Mouse (Mus musculus) CH12F3 (cell line): ENCODE data around the gene Mpig6b.

Experiments
- in situ Hi-C: fragments of 300-500 bp; cut with MboI; formaldehyde crosslinking; loops from 2 replicates; pipeline ENCODE4 v1.14.3; 2020; ENCODE audit warnings: low sequenced_read_pairs

Mpig6b gene

DNA sequence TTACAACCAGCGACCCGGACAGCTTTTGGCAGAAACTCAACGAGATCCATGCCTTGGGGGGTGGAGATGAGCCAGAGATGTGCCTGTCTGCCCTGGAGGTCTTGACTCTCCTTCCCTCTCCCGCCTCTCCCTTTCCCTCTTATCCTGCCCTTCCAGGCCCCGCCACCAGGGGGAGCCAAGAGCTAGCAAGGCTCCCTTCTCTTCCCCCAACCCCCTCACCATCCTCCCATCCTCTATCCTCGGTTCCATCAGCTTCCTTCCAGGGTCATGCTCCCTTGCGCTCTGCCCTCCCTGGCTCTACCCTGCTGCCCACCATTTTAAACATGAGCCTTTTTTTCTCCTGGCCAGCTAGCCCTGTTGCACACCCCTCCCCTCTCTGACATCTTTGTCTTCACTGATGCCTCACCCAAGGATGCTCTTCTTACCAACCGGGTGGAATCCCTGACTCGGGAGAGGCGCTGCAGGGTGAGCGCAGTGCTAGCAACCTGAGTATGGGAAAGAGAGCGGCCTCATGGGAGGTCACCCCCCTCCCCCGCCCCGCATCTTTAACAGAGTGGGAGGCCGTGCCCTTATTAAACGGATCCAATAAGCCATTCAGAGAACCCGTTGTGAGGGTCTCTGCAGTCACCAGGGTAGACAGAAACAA, 44.7 kb downstream of the Mpig6b start:
- in situ Hi-C loops = no loop called here

DNA sequence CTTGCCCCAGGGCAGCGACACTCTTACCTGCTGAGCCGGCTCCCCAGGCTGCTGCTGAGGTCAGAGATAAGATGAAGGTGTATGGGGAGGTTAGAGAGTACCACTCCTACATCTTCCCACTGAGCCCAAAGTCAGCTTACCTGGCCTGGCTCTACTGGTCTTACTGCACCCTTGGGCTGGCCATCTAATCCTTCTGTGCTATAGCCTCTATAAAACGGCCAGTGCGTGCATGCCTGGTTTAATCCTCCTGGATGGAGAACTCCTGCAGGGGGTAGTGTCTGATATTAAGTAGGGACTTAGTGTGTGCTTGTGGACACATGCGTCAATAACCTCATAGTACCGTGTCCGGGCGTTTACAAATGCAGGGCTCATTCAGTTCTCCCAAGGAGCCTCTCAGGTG, 45.4 kb downstream of the Mpig6b start:
- in situ Hi-C loops = no loop called here

DNA sequence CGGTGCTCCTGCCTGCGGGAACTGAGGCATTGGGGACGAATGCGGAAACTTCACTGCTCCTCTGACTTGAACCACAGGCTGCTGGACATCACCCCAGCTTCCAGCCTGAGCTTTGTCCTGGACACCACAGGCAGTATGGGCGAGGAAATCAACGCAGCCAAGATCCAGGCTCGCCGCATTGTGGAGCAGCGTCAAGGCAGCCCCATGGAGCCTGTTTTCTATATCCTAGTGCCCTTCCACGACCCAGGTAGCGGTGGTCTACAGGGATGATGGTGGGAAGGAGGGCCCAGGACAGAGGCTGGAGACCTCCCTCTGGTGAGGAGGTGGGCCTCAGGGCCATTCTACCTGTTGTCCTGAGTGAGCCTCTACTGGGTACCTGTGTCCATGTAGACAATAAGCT, 46.1 kb downstream of the Mpig6b start:
- in situ Hi-C loops = no loop called here

DNA sequence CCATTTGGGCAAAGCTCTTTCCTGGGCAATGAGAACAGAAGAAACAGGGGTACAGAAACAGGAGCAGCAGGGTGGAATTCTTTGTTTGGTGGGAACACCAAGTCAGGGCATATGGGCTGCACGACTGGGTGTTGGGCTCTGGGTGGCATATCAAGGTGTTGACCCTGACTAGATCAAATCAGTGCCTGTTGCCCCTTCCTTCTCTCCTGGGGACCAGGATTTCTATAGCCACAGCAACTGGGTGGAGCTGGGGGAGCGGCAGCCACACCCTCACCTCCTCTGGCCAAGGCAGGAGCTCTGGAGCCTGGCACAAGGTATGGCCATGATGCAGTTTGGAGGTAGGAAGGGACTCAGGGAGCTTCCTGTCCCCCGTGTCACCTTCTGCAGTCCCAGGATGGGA, 47.8 kb downstream of the Mpig6b start:
- in situ Hi-C loops = no loop called here

DNA sequence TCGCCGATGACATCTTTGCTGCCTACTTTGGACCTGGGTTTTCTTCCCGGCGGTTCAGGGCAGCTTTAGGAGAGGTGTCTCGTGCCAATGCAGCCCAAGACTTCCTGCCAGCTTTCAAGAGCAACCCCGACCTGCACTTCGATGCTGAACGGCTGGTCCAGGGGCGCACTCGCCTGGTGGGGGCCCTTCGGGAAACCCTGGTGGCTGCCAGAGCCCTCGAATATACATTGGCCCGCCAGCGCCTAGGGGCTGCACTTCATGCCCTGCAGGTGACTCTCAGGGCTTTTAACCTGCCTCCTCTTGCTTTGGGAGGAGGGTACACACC, 48.3 kb downstream of the Mpig6b start:
- in situ Hi-C loops = no loop called here

DNA sequence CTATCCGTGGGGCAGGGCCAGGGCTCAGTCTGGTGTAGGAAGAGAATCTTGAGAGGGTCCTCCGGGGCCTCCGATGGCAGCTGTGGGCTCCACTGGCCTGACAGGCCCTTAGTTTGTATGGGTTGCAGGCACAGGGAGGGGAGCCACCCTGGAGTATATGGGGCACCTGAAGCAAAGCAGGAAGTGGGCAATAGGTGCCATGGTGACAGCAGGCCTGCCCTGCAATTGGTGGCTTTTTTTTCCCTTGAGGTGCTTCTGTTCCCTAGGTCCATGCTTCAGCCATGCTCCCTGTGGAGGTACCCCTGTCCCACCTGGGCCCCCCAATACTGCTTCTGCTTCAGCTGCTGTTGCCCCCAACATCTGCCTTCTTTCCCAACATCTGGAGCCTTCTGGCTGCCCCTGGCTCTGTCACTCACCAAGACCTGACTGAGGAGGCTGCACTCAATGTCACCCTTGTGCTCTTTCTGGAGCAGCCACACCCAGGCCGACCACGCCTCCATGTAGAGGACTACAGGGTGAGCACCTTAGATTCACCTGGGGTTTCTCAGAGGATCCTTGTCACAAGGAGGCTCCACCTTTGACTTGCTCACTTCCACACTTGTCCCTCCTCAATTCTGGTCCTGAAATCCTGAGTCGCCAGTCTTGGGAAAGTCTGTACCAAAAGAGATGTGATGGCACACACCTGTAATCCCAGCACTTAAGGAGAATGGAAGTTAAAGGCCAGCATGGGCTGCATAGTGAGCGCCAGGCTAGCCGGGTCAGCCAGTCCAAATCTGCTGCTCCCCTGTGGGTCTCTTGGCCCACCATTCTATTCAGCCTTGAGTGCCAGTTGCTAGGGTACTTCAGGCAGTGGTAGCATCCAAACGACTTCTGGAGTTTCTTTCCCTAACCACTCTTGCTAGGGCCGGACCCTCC, 48.9 kb downstream of the Mpig6b start:
- in situ Hi-C loops = no loop called here

DNA sequence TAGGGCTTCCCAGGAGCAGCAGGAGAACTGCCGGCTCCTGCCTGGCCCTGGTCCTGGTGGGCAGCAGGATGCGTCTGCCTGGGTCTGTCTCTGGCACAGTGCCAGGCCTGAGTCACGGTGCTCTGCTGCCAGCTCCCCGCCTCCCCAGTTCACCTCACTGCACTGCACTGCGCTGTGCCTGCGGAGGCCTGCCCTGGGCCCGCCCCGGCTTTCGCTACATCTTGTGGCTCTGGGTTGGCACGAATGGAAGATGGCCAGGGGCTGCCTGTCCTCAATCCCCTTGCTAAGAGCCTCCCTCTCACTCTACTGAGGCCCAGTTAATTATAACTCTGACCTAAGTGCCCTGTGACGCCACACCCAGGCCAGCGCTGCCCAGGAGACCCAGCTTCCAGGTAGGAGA, 49.6 kb downstream of the Mpig6b start, which contains the start of gene Vwa7:
Vwa7 (plus strand) TSS at position 204 of the 400 bp plus-strand sequence.
- in situ Hi-C loops = no loop called here

DNA sequence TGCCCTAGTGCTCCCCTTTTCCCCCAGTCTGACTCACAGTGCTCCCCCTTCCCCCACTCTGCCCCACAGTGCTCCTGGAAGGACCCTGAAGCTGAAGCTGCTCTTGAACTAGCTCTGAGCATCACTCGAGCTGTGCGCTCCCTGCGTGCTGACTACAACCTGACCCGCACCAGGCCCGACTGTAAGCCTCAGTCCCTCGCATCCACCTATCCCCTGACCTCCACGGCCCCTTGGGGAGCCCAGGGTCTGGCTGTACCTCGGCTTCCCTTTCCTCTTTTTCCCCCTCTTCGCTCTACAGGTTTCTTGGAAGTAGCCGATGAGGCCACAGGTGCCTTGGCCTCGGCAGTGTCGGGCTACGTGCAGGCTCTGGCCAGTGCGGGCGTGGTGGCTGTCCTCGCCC, 50.7 kb downstream of the Mpig6b start:
- in situ Hi-C loops = no loop called here

DNA sequence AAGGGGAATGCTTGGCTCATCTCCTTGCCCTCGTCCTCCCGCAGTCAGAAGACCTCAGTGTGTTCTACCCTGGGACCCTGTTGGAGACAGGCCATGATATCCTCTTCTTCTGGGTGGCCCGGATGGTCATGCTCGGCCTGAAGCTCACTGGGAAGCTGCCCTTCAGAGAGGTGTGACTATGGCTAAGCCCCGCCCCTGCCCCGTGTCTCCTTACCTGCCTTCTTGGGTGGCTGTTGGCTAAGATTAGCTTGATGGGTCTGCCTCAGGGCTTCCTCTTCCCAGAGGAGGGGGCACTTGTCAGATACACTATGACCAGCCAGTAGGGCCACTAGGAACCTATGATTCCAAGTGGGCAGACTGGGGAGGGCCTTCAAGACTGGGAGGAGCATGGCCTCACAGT, 52.8 kb downstream of the Mpig6b start:
- in situ Hi-C loops = no loop called here
